Comparison of ENCODE assay signal across 18 mouse cellular contexts in genomic region chr13:101914132-101914531, GRCm38 (mm10).
DNase-seq lines count a peak whose midpoint lies in the region; ATAC-seq and TF ChIP-seq lines count a peak whose summit lies in the region.
"Had no signal": no experiment of that assay in that cellular context is flagged by ENCODE, and none has a peak within 500 bp of the region (broad histone marks: within the 10 kb centered on the region; RNA-seq: fewer than 3 reads in every experiment).

No protein-coding gene starts in this region.

- peaks cover 9% of the 10 kb centered on the region; the same call in 1 of the 2 replicates for H3K4me1 ChIP-seq in forebrain, postnatal 0 days (ENCODE audit: insufficient read depth)
- peaks cover 2% of the 10 kb centered on the region; the same call in 1 of the 2 replicates for H3K4me1 ChIP-seq in forebrain, embryonic 12.5 days
- H3K4me1 ChIP-seq in cortical plate, adult 2 months (ENCODE audit: control insufficient read depth, insufficient read depth, low read length) = peaks cover 2% of the 10 kb centered on the region; the same call in 1 of the 2 replicates
- peaks cover 18% of the 10 kb centered on the region; the same call in 1 of the 2 replicates for H3K4me1 ChIP-seq in small intestine, adult 2 months (ENCODE audit: control insufficient read depth, insufficient read depth, insufficient read length, low read length)

- no peak overlapping the region for H3K4me2 ChIP-seq in forebrain, postnatal 0 days (ENCODE audit: low read depth)
- H3K4me2 ChIP-seq in forebrain, embryonic 12.5 days = no peak overlapping the region
- H3K4me2 ChIP-seq: hindbrain, embryonic 14.5 days had no signal

- no peaks in the 10 kb centered on the region for H3K27me3 ChIP-seq in forebrain, postnatal 0 days (ENCODE audit: insufficient read depth, low read length)
- no peaks in the 10 kb centered on the region for H3K27me3 ChIP-seq in forebrain, embryonic 12.5 days
- H3K27me3 ChIP-seq in small intestine, adult 2 months (ENCODE audit: control insufficient read depth, insufficient read depth, low read length) = no peaks in the 10 kb centered on the region
- H3K27me3 ChIP-seq: megakaryocyte, embryonic 14.5 days had no signal

- no peak overlapping the region for H3K9ac ChIP-seq in forebrain, postnatal 0 days
- no peak overlapping the region for H3K9ac ChIP-seq in forebrain, embryonic 12.5 days
- H3K9ac ChIP-seq: hindbrain, embryonic 14.5 days had no signal

- no peaks in the 10 kb centered on the region for H3K36me3 ChIP-seq in forebrain, postnatal 0 days (ENCODE audit: insufficient read depth)
- H3K36me3 ChIP-seq in forebrain, embryonic 12.5 days (replicated peaks) = no peaks in the 10 kb centered on the region
- H3K36me3 ChIP-seq in small intestine, adult 2 months (ENCODE audit: control insufficient read depth, insufficient read depth, low read length) = no peaks in the 10 kb centered on the region
- H3K36me3 ChIP-seq: heart, embryonic 10.5 days had no signal

- DNase-seq in forebrain, postnatal 0 days = no peak
- peak; percentile 34 to 35 for DNase-seq in kidney, postnatal 36 days
- DNase-seq in kidney, postnatal 25 days = no peak
- DNase-seq in right cerebral cortex, adult 18-20 months = no peak
- DNase-seq: adrenal gland, postnatal 25 days; cerebellum, adult 11-12 months; embryo, embryonic 11 days; gastrocnemius, postnatal 25 days; kidney, adult 11 months; lung, adult 18-20 months; thymus, postnatal 25 days had no signal

- H3K9me3 ChIP-seq in forebrain, postnatal 0 days (ENCODE audit: low read length) = no peaks in the 10 kb centered on the region
- no peaks in the 10 kb centered on the region for H3K9me3 ChIP-seq in forebrain, embryonic 12.5 days
- H3K9me3 ChIP-seq: heart, embryonic 10.5 days had no signal

- no peak for TF ChIP-seq CTCF in forebrain, postnatal 0 days (IDR thresholded peaks at IDR 0.05; ENCODE audit: low read depth)
- no peak for TF ChIP-seq CTCF in cortical plate, adult 2 months (IDR thresholded peaks at IDR 0.05; ENCODE audit: extremely low read depth, insufficient read depth, low read length)
- no peak for TF ChIP-seq CTCF in small intestine, adult 2 months (IDR thresholded peaks at IDR 0.05; ENCODE audit: extremely low read depth, insufficient read length, insufficient replicate concordance, low read depth, low read length)

- 87% methylated on average over 4 of the region's 4 CpGs for WGBS in forebrain, postnatal 0 days
- WGBS in forebrain, embryonic 12.5 days = 93% methylated on average over 4 of the region's 4 CpGs
- 24% methylated on average over 4 of the region's 4 CpGs for WGBS in small intestine, adult 2 months

- no peak overlapping the region for H3K4me3 ChIP-seq in forebrain, postnatal 0 days (ENCODE audit: low read depth, low read length)
- no peak overlapping the region for H3K4me3 ChIP-seq in forebrain, embryonic 12.5 days (replicated peaks)
- no peak overlapping the region for H3K4me3 ChIP-seq in cortical plate, adult 2 months (ENCODE audit: insufficient read depth, low read length)
- H3K4me3 ChIP-seq in small intestine, adult 2 months (ENCODE audit: low read depth, low read length) = no peak overlapping the region
- H3K4me3 ChIP-seq: heart, embryonic 10.5 days; megakaryocyte, embryonic 14.5 days; myocyte had no signal

- ATAC-seq in forebrain, postnatal 0 days = no peak
- ATAC-seq in forebrain, embryonic 12.5 days (ENCODE audit: low FRiP score) = no peak

- H3K27ac ChIP-seq in forebrain, postnatal 0 days (ENCODE audit: low read depth, low read length) = peak overlapping the region; percentile 58
- H3K27ac ChIP-seq in forebrain, embryonic 12.5 days = no peak overlapping the region
- H3K27ac ChIP-seq in cortical plate, adult 2 months (ENCODE audit: insufficient read depth, low read length) = peak overlapping the region; percentile 70
- peak overlapping the region; percentile 84; the same call in 1 of the 2 replicates for H3K27ac ChIP-seq in small intestine, adult 2 months (ENCODE audit: insufficient read depth, low read depth, low read length)
- H3K27ac ChIP-seq: heart, embryonic 10.5 days; hindbrain, embryonic 14.5 days had no signal

- no peak for TF ChIP-seq POLR2A in cortical plate, adult 2 months (IDR thresholded peaks at IDR 0.05; ENCODE audit: extremely low read depth, insufficient read depth, low read length)
- TF ChIP-seq POLR2A in small intestine, adult 2 months (IDR thresholded peaks at IDR 0.05; ENCODE audit: low read depth, low read length) = no peak

Comparison
In these comparisons a context has a peak if more than half of its experiments do, and no peak if none do; other contexts are left out.
1. DNase-seq: peak in kidney, postnatal 36 days (2 of 2); none in forebrain, postnatal 0 days (single experiment), kidney, postnatal 25 days (0 of 2) and right cerebral cortex, adult 18-20 months (single experiment).